Mouse (Mus musculus): Measurements from ENCODE around the gene Rbm18. TPM values are rescaled to one million over a fixed set of nuclear protein-coding genes. Genes with fewer than 3 reads are reported as not detected.
"Not testable (repeated sequence)": the region's sequence is repeated elsewhere in the genome, so short reads cannot be mapped to it uniquely, and the experiment has no call there.

Rbm18 gene
- polyA plus RNA-seq, 1 experiment from 2014 or later = 60.5 TPM

GRCm38 (mm10) chr2:36172574-36172973, 36.0 kb upstream of the Rbm18 start:
- Histone ChIP-seq H3K9ac (replicated peaks; ENCODE audit: low read depth) (no peak overlapping the region), H3K36me3 (ENCODE audit: insufficient read depth, low read length) (no peaks in the 10 kb centered on the region), H3K9me3 (ENCODE audit: low read length) (no peaks in the 10 kb centered on the region), H3K4me2 (replicated peaks; ENCODE audit: low read depth, low read length) (no peak overlapping the region), H3K4me3 (ENCODE audit: low read depth, low read length) (no peak overlapping the region), H3K27ac (ENCODE audit: low read length) (no peak overlapping the region), H3K27me3 (replicated peaks; ENCODE audit: insufficient read depth, low read length) (no peaks in the 10 kb centered on the region), H3K4me1 (ENCODE audit: insufficient read depth, low read depth, low read length) (peaks cover 4% of the 10 kb centered on the region; the same call in 1 of the 2 replicates)
- ATAC-seq (peak; percentile 53), DNase-seq (ENCODE audit: low spot score) (no peak)
- TF ChIP-seq CTCF (IDR thresholded peaks at IDR 0.05) (no peak), EP300 (IDR thresholded peaks at IDR 0.05) (no peak; the same call in 1 of the 2 replicates)
- 41% methylated on average over 3 of the region's 3 CpGs for WGBS

GRCm38 (mm10) chr2:36172136-36172535, 35.6 kb upstream of the Rbm18 start:
- Histone ChIP-seq H3K27ac (ENCODE audit: low read length) (no peak overlapping the region), H3K4me3 (ENCODE audit: low read depth, low read length) (no peak overlapping the region), H3K4me2 (replicated peaks; ENCODE audit: low read depth, low read length) (no peak overlapping the region), H3K9me3 (ENCODE audit: low read length) (no peaks in the 10 kb centered on the region), H3K4me1 (ENCODE audit: insufficient read depth, low read depth, low read length) (peaks cover 4% of the 10 kb centered on the region; the same call in 1 of the 2 replicates), H3K9ac (replicated peaks; ENCODE audit: low read depth) (no peak overlapping the region), H3K36me3 (ENCODE audit: insufficient read depth, low read length) (no peaks in the 10 kb centered on the region), H3K27me3 (replicated peaks; ENCODE audit: insufficient read depth, low read length) (no peaks in the 10 kb centered on the region)
- peak; percentile 92 for ATAC-seq
- 37% methylated on average over 4 of the region's 4 CpGs for WGBS
- peak; percentile 85 for DNase-seq (ENCODE audit: low spot score)
- TF ChIP-seq EP300 (IDR thresholded peaks at IDR 0.05) (peak; percentile 95), CTCF (IDR thresholded peaks at IDR 0.05) (no peak)

GRCm38 (mm10) chr2:36169176-36169575, 32.6 kb upstream of the Rbm18 start:
- no peak for DNase-seq (ENCODE audit: low spot score)
- ATAC-seq = no peak
- Histone ChIP-seq H3K4me1 (ENCODE audit: insufficient read depth, low read depth, low read length) (peaks cover 4% of the 10 kb centered on the region; the same call in 1 of the 2 replicates), H3K36me3 (ENCODE audit: insufficient read depth, low read length) (no peaks in the 10 kb centered on the region), H3K4me3 (ENCODE audit: low read depth, low read length) (no peak overlapping the region), H3K27ac (ENCODE audit: low read length) (no peak overlapping the region), H3K4me2 (replicated peaks; ENCODE audit: low read depth, low read length) (no peak overlapping the region), H3K9me3 (ENCODE audit: low read length) (no peaks in the 10 kb centered on the region), H3K27me3 (replicated peaks; ENCODE audit: insufficient read depth, low read length) (no peaks in the 10 kb centered on the region), H3K9ac (replicated peaks; ENCODE audit: low read depth) (no peak overlapping the region)
- 52% methylated on average over 4 of the region's 4 CpGs for WGBS
- no peak for TF ChIP-seq EP300 (IDR thresholded peaks at IDR 0.05)
- no peak for TF ChIP-seq CTCF (IDR thresholded peaks at IDR 0.05)

GRCm38 (mm10) chr2:36167990-36168618, 31.5 kb upstream of the Rbm18 start:
- Histone ChIP-seq H3K36me3 (ENCODE audit: insufficient read depth, low read length) (no peaks in the 10 kb centered on the region), H3K9ac (replicated peaks; ENCODE audit: low read depth) (no peak overlapping the region), H3K4me2 (replicated peaks; ENCODE audit: low read depth, low read length) (no peak overlapping the region), H3K9me3 (ENCODE audit: low read length) (no peaks in the 10 kb centered on the region), H3K4me1 (ENCODE audit: insufficient read depth, low read depth, low read length) (peaks cover 4% of the 10 kb centered on the region; the same call in 1 of the 2 replicates), H3K27ac (ENCODE audit: low read length) (no peak overlapping the region), H3K27me3 (replicated peaks; ENCODE audit: insufficient read depth, low read length) (no peaks in the 10 kb centered on the region), H3K4me3 (ENCODE audit: low read depth, low read length) (no peak overlapping the region)
- no peak for TF ChIP-seq CTCF (IDR thresholded peaks at IDR 0.05)
- TF ChIP-seq EP300 (IDR thresholded peaks at IDR 0.05) = no peak
- DNase-seq (ENCODE audit: low spot score) = no peak
- 74% methylated on average over 1 of the region's 1 CpGs for WGBS
- ATAC-seq = no peak

GRCm38 (mm10) chr2:36159336-36159735, 22.8 kb upstream of the Rbm18 start:
- no peak for TF ChIP-seq CTCF (IDR thresholded peaks at IDR 0.05)
- TF ChIP-seq EP300 (IDR thresholded peaks at IDR 0.05) = no peak
- H3K4me2 ChIP-seq (replicated peaks; ENCODE audit: low read depth, low read length) = no peak overlapping the region

GRCm38 (mm10) chr2:36157461-36157860, 20.9 kb upstream of the Rbm18 start:
- H3K4me2 ChIP-seq (replicated peaks; ENCODE audit: low read depth, low read length) = no peak overlapping the region
- H3K4me1 ChIP-seq (ENCODE audit: insufficient read depth, low read depth, low read length) = no peaks in the 10 kb centered on the region; the same call in 1 of the 2 replicates
- TF ChIP-seq CTCF (IDR thresholded peaks at IDR 0.05) = no peak
- TF ChIP-seq EP300 (IDR thresholded peaks at IDR 0.05) = no peak
- H3K36me3 ChIP-seq (ENCODE audit: insufficient read depth, low read length) = peaks cover 9% of the 10 kb centered on the region; the same call in 1 of the 2 replicates
- no peak overlapping the region for H3K27ac ChIP-seq (ENCODE audit: low read length)
- no peak overlapping the region for H3K4me3 ChIP-seq (ENCODE audit: low read depth, low read length)
- H3K9me3 ChIP-seq (ENCODE audit: low read length) = no peaks in the 10 kb centered on the region
- no peak for DNase-seq (ENCODE audit: low spot score)
- no peak overlapping the region for H3K9ac ChIP-seq (replicated peaks; ENCODE audit: low read depth)
- H3K27me3 ChIP-seq (replicated peaks; ENCODE audit: insufficient read depth, low read length) = no peaks in the 10 kb centered on the region
- ATAC-seq = no peak
- WGBS = 79% methylated on average over 1 of the region's 1 CpGs

More at GRCm38 (mm10) chr2:36159336-36159735, 22.8 kb upstream of the Rbm18 start:
- 81% methylated on average over 4 of the region's 4 CpGs for WGBS
- DNase-seq (ENCODE audit: low spot score) (no peak), ATAC-seq (no peak)
- H3K9ac ChIP-seq (replicated peaks; ENCODE audit: low read depth) = no peak overlapping the region
- no peak overlapping the region for H3K4me3 ChIP-seq (ENCODE audit: low read depth, low read length)
- no peaks in the 10 kb centered on the region for H3K9me3 ChIP-seq (ENCODE audit: low read length)
- H3K27me3 ChIP-seq (replicated peaks; ENCODE audit: insufficient read depth, low read length) = no peaks in the 10 kb centered on the region
- H3K4me1 ChIP-seq (ENCODE audit: insufficient read depth, low read depth, low read length) = no peaks in the 10 kb centered on the region; the same call in 1 of the 2 replicates
- no peak overlapping the region for H3K27ac ChIP-seq (ENCODE audit: low read length)
- peaks cover 5% of the 10 kb centered on the region; the same call in 1 of the 2 replicates for H3K36me3 ChIP-seq (ENCODE audit: insufficient read depth, low read length)

- ATAC-seq; H3K4me2 ChIP-seq (replicated peaks; ENCODE audit: low read depth, low read length); H3K4me1 ChIP-seq (ENCODE audit: insufficient read depth, low read depth, low read length); H3K4me3 ChIP-seq (ENCODE audit: low read depth, low read length); H3K9me3 ChIP-seq (ENCODE audit: low read length); H3K9ac ChIP-seq (replicated peaks; ENCODE audit: low read depth); DNase-seq (ENCODE audit: low spot score); H3K36me3 ChIP-seq (ENCODE audit: insufficient read depth, low read length); H3K27ac ChIP-seq (ENCODE audit: low read length); H3K27me3 ChIP-seq (replicated peaks; ENCODE audit: insufficient read depth, low read length): not testable (repeated sequence)
- WGBS = 99% methylated on average over 3 of the region's 4 CpGs
These were observed 15.8 kb upstream of the Rbm18 start for GRCm38 (mm10) chr2:36152401-36152800.

Data from lung, postnatal 0 days (tissue).